Mouse (Mus musculus) spleen, adult 2 months (tissue): ENCODE measurements at regions not wholly inside any gene's neighbourhood (a gene's known extent, or its start where the extent isn't known, plus 50 kb on each side); places are given as distances from the start of the nearest gene placed in this dataset.

Experiments used
- CTCF ChIP-seq: fragments of 200-500 bp; IDR thresholded peaks from 2 replicates; pipeline ENCODE4 v1.5.1; 2011; ENCODE audit warnings: mild to moderate bottlenecking, inconsistent platforms; ENCODE audit not compliant: insufficient read depth, insufficient read length, insufficient replicate concordance; ENCODE audit errors: extremely low read depth
- POLR2A ChIP-seq: fragments of 200-500 bp; IDR thresholded peaks from 2 replicates; pipeline ENCODE4 v1.6.1; 2011; ENCODE audit warnings: low read depth, low read length, inconsistent platforms

- TF ChIP-seq POLR2A (no peak), CTCF (no peak)
Measured at GRCm38 (mm10) chr13:6191186-6191914, 330.1 kb downstream of the Klf6 start.
